Mouse (Mus musculus): ENCODE results near the gene Eif3g.

The Eif3g gene

GRCm38 (mm10) chr9:20857131-20857530 lies 41.3 kb downstream of the Eif3g start:
- no peak for DNase-seq (ENCODE audit: low spot score in 2 of 2)

DNA sequence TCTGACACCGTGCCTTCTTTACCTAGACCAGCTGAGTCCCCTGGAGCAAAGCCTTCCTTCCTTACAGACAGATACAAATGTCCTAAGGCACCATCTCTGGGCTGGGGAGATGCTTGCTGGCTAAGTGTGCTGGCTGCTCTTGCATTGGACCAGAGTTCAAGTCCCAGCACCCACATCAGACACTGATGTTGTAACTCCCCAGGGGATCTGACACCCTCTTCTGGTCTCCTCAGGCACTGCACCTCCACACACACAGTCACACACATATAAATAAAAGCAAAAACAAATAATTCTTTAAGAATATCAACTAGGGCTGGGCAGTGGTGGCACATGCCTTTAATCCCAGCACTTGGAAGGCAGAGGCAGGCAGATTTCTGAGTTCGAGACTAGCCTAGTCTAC lies 48.2 kb downstream of the Eif3g start:
- no peak for DNase-seq (ENCODE audit: low spot score in 2 of 2)

Data from left cerebral cortex, adult 9 months (tissue).